Mouse (Mus musculus): ENCODE data around the gene Mast2. TPM values are rescaled to one million over a fixed set of nuclear protein-coding genes. Genes with fewer than 3 reads are reported as not detected.

The Mast2 gene
- polyA plus RNA-seq, 1 experiment from 2014 or later: 11.0 TPM

- Histone ChIP-seq H3K27me3 (ENCODE audit: control insufficient read depth, insufficient read depth, low read depth, low read length) (no peaks in the 10 kb centered on the region), H3K36me3 (ENCODE audit: control insufficient read depth, insufficient read depth, low read length) (no peaks in the 10 kb centered on the region; the same call in 1 of the 2 replicates), H3K4me1 (replicated peaks; ENCODE audit: control insufficient read depth, insufficient read depth, low read length) (no peaks in the 10 kb centered on the region), H3K9ac (ENCODE audit: low read length) (no peak overlapping the region), H3K4me3 (ENCODE audit: low read length) (no peak overlapping the region), H3K27ac (ENCODE audit: low read length) (no peak overlapping the region), H3K4me2 (ENCODE audit: low read depth, low read length) (no peak overlapping the region), H3K9me3 (ENCODE audit: control insufficient read depth, low read length) (no peaks in the 10 kb centered on the region; the same call in 1 of the 2 replicates)
- no peak for ATAC-seq (ENCODE audit: low read depth)
- WGBS: 91% methylated on average over 4 of the region's 4 CpGs
Measured at GRCm38 (mm10) chr4:116435626-116436025, 28.4 kb downstream of the Mast2 start.

DNA sequence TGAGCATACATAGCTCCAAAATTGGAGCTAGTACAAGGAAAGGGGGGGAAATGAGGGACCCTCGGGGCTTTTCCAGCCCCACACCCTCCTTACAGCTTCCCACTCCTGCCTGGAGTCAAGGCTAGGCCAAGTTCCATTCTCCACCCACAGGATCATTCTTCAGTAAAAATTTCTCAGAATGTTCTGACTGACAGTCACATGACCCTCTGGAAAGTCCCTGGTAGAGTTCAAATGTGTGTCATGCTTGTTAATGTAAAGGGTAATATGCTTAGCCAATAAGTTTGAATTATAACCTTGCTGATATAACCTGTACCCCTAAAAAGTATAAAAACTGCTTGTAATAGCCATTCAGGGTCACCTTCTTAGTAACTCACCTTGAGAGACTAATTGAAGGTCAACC lies 41.8 kb downstream of the Mast2 start:
- no peak for ATAC-seq (ENCODE audit: low read depth)
- no peaks in the 10 kb centered on the region for H3K27me3 ChIP-seq (ENCODE audit: control insufficient read depth, insufficient read depth, low read depth, low read length)
- H3K36me3 ChIP-seq (ENCODE audit: control insufficient read depth, insufficient read depth, low read length): no peaks in the 10 kb centered on the region
- H3K4me1 ChIP-seq (replicated peaks; ENCODE audit: control insufficient read depth, insufficient read depth, low read length): no peaks in the 10 kb centered on the region
- no peak overlapping the region for H3K27ac ChIP-seq (ENCODE audit: low read length)
- H3K4me2 ChIP-seq (ENCODE audit: low read depth, low read length): no peak overlapping the region
- 93% methylated on average over 1 of the region's 1 CpGs for WGBS
- H3K9ac ChIP-seq (ENCODE audit: low read length): no peak overlapping the region
- H3K9me3 ChIP-seq (ENCODE audit: control insufficient read depth, low read length): no peaks in the 10 kb centered on the region
- H3K4me3 ChIP-seq (ENCODE audit: low read length): no peak overlapping the region

- 68% methylated on average over 3 of the region's 3 CpGs for WGBS
Measured at GRCm38 (mm10) chr4:116421170-116421569, 42.8 kb downstream of the Mast2 start.

GRCm38 (mm10) chr4:116412993-116413392 lies 51.0 kb downstream of the Mast2 start:
- no peak overlapping the region for H3K9ac ChIP-seq (ENCODE audit: low read length)
- H3K4me1 ChIP-seq (replicated peaks; ENCODE audit: control insufficient read depth, insufficient read depth, low read length): 0 out of 2 replicates have a peak, but pooled peaks cover 4% of the 10 kb centered on the region
- H3K4me3 ChIP-seq (ENCODE audit: low read length): no peak overlapping the region
- no peaks in the 10 kb centered on the region for H3K9me3 ChIP-seq (ENCODE audit: control insufficient read depth, low read length)
- H3K36me3 ChIP-seq (ENCODE audit: control insufficient read depth, insufficient read depth, low read length): no peaks in the 10 kb centered on the region
- no peak overlapping the region for H3K27ac ChIP-seq (ENCODE audit: low read length)
- ATAC-seq (ENCODE audit: low read depth): no peak
- WGBS: 35% methylated on average over 1 of the region's 1 CpGs
- no peaks in the 10 kb centered on the region for H3K27me3 ChIP-seq (ENCODE audit: control insufficient read depth, insufficient read depth, low read depth, low read length)
- no peak overlapping the region for H3K4me2 ChIP-seq (ENCODE audit: low read depth, low read length)

More at GRCm38 (mm10) chr4:116421170-116421569, 42.8 kb downstream of the Mast2 start:
- Histone ChIP-seq H3K36me3 (ENCODE audit: control insufficient read depth, insufficient read depth, low read length) (no peaks in the 10 kb centered on the region), H3K4me2 (ENCODE audit: low read depth, low read length) (no peak overlapping the region), H3K4me3 (ENCODE audit: low read length) (no peak overlapping the region), H3K27ac (ENCODE audit: low read length) (no peak overlapping the region), H3K9ac (ENCODE audit: low read length) (no peak overlapping the region), H3K27me3 (ENCODE audit: control insufficient read depth, insufficient read depth, low read depth, low read length) (no peaks in the 10 kb centered on the region), H3K9me3 (ENCODE audit: control insufficient read depth, low read length) (no peaks in the 10 kb centered on the region), H3K4me1 (replicated peaks; ENCODE audit: control insufficient read depth, insufficient read depth, low read length) (no peaks in the 10 kb centered on the region)
- no peak for ATAC-seq (ENCODE audit: low read depth)

DNA sequence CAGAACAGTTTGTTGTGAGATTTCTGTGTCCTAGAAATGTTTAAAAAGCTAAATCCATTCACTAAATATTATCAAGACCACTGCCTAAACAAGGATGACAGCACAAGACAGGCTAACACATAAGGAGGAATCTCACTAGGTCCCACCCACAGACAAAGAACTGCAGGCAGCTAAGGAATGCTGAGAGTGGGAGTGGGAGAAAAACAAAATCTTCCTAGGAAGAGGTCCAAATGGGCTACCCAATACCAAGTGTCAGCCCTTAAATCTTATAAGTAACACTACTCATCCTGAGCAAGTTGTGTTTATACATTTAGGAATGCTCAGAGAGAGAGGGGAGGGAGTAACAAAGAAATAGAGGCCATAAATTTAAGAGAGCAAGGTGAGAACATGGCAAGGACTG lies 52.6 kb downstream of the Mast2 start:
- ATAC-seq (ENCODE audit: low read depth): no peak
- no peaks in the 10 kb centered on the region for H3K27me3 ChIP-seq (ENCODE audit: control insufficient read depth, insufficient read depth, low read depth, low read length)
- peaks cover 7% of the 10 kb centered on the region for H3K4me1 ChIP-seq (replicated peaks; ENCODE audit: control insufficient read depth, insufficient read depth, low read length)
- H3K4me3 ChIP-seq (ENCODE audit: low read length): no peak overlapping the region
- H3K9ac ChIP-seq (ENCODE audit: low read length): no peak overlapping the region
- no peak overlapping the region for H3K27ac ChIP-seq (ENCODE audit: low read length)
- H3K4me2 ChIP-seq (ENCODE audit: low read depth, low read length): no peak overlapping the region
- H3K9me3 ChIP-seq (ENCODE audit: control insufficient read depth, low read length): no peaks in the 10 kb centered on the region
- H3K36me3 ChIP-seq (ENCODE audit: control insufficient read depth, insufficient read depth, low read length): no peaks in the 10 kb centered on the region

DNA sequence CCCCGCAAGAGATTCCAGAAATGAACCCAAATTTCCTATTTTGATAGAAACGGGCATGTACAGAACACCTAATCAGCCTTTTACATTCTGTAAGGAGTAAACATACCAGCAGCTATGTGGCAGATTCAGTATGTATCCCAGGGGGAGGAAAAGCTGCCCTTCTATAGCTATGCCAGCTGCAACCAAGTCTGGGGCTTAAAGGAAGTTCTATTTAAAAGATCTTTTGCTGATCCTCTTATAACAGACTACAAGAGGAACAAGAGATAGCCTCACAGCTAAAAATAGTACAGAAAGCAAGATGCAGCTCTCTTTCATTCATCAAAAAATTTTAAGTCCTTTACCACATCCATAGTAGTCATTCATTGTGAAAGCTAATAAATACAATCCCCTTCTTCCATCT lies 57.3 kb downstream of the Mast2 start:
- H3K27ac ChIP-seq (ENCODE audit: low read length): no peak overlapping the region
- H3K36me3 ChIP-seq (ENCODE audit: control insufficient read depth, insufficient read depth, low read length): no peaks in the 10 kb centered on the region
- H3K27me3 ChIP-seq (ENCODE audit: control insufficient read depth, insufficient read depth, low read depth, low read length): no peaks in the 10 kb centered on the region
- H3K4me1 ChIP-seq (replicated peaks; ENCODE audit: control insufficient read depth, insufficient read depth, low read length): peaks cover 12% of the 10 kb centered on the region
- H3K9me3 ChIP-seq (ENCODE audit: control insufficient read depth, low read length): no peaks in the 10 kb centered on the region
- WGBS: 79% methylated on average over 2 of the region's 2 CpGs
- no peak overlapping the region for H3K4me2 ChIP-seq (ENCODE audit: low read depth, low read length)
- ATAC-seq (ENCODE audit: low read depth): no peak
- H3K4me3 ChIP-seq (ENCODE audit: low read length): no peak overlapping the region
- no peak overlapping the region for H3K9ac ChIP-seq (ENCODE audit: low read length)

DNA sequence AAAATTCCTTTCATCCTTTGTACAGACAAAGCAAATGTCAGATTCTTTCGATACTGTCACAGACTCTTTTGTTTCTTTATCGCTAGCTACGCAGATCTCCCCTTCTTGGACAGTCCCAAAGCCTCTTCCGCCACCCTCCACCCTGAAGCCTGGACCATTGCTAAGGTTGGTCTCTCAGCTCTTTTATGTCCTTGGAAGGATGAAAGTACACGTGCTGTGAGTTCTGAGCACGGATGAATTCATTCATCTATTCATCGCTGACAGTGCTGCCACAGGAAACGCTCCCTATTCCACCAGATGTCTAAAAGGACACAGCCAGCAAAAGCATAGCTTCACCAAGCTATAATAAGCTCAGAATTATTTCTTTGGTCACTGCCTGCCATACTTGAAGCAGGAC lies 58.0 kb downstream of the Mast2 start:
- 37% methylated on average over 8 of the region's 8 CpGs for WGBS
- Histone ChIP-seq H3K4me2 (ENCODE audit: low read depth, low read length) (peak overlapping the region; percentile 33), H3K9ac (ENCODE audit: low read length) (no peak overlapping the region), H3K4me3 (ENCODE audit: low read length) (peak overlapping the region; percentile 15; the same call in 1 of the 2 replicates), H3K4me1 (replicated peaks; ENCODE audit: control insufficient read depth, insufficient read depth, low read length) (peaks cover 12% of the 10 kb centered on the region), H3K27ac (ENCODE audit: low read length) (no peak overlapping the region), H3K36me3 (ENCODE audit: control insufficient read depth, insufficient read depth, low read length) (no peaks in the 10 kb centered on the region), H3K9me3 (ENCODE audit: control insufficient read depth, low read length) (no peaks in the 10 kb centered on the region), H3K27me3 (ENCODE audit: control insufficient read depth, insufficient read depth, low read depth, low read length) (no peaks in the 10 kb centered on the region)
- ATAC-seq (ENCODE audit: low read depth): no peak

DNA sequence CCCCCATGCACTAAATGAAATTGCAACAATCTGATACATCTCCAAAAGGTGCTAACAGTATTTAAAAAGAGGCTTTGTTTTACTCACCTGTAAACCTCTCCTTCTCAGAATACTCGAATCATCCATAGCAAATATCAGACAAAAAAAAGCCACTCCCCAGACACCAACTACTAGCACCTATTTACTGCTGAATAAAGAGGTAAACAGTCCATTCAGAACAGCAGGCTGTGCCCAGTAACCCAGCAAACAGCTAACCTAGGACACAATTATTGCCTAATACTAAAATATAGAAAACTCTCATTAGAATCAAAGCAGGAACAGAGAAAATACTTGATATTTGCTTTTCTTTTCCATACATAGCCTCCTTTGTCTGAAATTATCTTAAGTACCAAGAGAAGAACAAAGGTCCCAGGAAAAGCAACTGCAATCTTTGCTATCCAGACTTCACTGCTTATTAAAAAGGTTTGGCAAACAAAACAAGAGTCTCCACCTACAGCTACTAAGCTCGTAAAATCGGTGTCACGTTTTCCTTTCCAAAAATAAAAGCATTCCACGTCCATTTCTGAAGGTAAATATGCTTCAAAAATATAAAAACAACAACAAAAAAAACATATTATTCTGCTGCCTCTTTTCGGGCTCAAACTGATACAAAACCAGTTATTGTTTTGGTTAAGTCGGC lies 58.6 kb downstream of the Mast2 start:
- Histone ChIP-seq H3K9me3 (ENCODE audit: control insufficient read depth, low read length) (no peaks in the 10 kb centered on the region), H3K4me1 (replicated peaks; ENCODE audit: control insufficient read depth, insufficient read depth, low read length) (peaks cover 8% of the 10 kb centered on the region), H3K27ac (ENCODE audit: low read length) (no peak overlapping the region), H3K4me3 (ENCODE audit: low read length) (no peak overlapping the region), H3K4me2 (ENCODE audit: low read depth, low read length) (peak overlapping the region; percentile 33), H3K27me3 (ENCODE audit: control insufficient read depth, insufficient read depth, low read depth, low read length) (no peaks in the 10 kb centered on the region), H3K9ac (ENCODE audit: low read length) (no peak overlapping the region), H3K36me3 (ENCODE audit: control insufficient read depth, insufficient read depth, low read length) (no peaks in the 10 kb centered on the region)
- 40% methylated on average over 7 of the region's 7 CpGs for WGBS
- ATAC-seq (ENCODE audit: low read depth): no peak

- Histone ChIP-seq H3K9ac (ENCODE audit: low read length) (no peak overlapping the region), H3K4me3 (ENCODE audit: low read length) (no peak overlapping the region), H3K27ac (ENCODE audit: low read length) (no peak overlapping the region), H3K4me1 (replicated peaks; ENCODE audit: control insufficient read depth, insufficient read depth, low read length) (peaks cover 8% of the 10 kb centered on the region), H3K9me3 (ENCODE audit: control insufficient read depth, low read length) (no peaks in the 10 kb centered on the region), H3K4me2 (ENCODE audit: low read depth, low read length) (no peak overlapping the region), H3K36me3 (ENCODE audit: control insufficient read depth, insufficient read depth, low read length) (no peaks in the 10 kb centered on the region), H3K27me3 (ENCODE audit: control insufficient read depth, insufficient read depth, low read depth, low read length) (no peaks in the 10 kb centered on the region)
- 67% methylated on average over 2 of the region's 2 CpGs for WGBS
- no peak for ATAC-seq (ENCODE audit: low read depth)
Measured at GRCm38 (mm10) chr4:116403884-116404283, 60.1 kb downstream of the Mast2 start.

DNA sequence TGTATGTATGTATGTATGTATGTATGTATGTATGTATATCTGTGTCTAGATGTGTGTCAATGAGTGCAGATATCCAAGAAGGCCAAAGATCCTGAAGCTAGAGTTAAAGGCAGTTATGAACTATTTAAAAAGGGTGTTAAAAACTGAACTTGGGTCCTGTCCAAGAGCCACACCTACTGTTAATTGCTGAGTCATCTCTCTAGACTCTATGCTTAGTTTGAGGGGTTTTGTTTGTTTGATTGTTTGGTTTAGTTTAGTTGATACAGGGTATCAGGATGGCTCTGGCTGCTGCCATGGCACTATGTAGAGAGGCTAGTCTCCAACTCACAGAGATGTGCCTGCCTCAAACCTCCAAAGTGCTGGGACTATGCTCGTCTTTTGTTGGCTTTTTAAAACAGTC lies 61.3 kb downstream of the Mast2 start:
- Histone ChIP-seq H3K9ac (ENCODE audit: low read length) (no peak overlapping the region), H3K27me3 (ENCODE audit: control insufficient read depth, insufficient read depth, low read depth, low read length) (no peaks in the 10 kb centered on the region), H3K4me2 (ENCODE audit: low read depth, low read length) (no peak overlapping the region), H3K36me3 (ENCODE audit: control insufficient read depth, insufficient read depth, low read length) (no peaks in the 10 kb centered on the region), H3K27ac (ENCODE audit: low read length) (no peak overlapping the region), H3K4me1 (replicated peaks; ENCODE audit: control insufficient read depth, insufficient read depth, low read length) (peaks cover 8% of the 10 kb centered on the region), H3K9me3 (ENCODE audit: control insufficient read depth, low read length) (no peaks in the 10 kb centered on the region), H3K4me3 (ENCODE audit: low read length) (no peak overlapping the region)
- ATAC-seq (ENCODE audit: low read depth): no peak
- 75% methylated on average over 1 of the region's 1 CpGs for WGBS

Data from lung, embryonic 16.5 days (tissue).